Mouse (Mus musculus) adrenal gland, adult 8-10 months (tissue): ENCODE data around the gene Gm8246. TPM values are rescaled to one million over a fixed set of nuclear protein-coding genes. Genes with fewer than 3 reads are reported as not detected.
"Not testable (repeated sequence)": the region's sequence is repeated elsewhere in the genome, so short reads cannot be mapped to it uniquely, and the experiment has no call there.

Experiments used
- DNase-seq: peaks from one replicate; pipeline ENCODE4 v3.0.0; 2022
- total RNA-seq, 4 experiments: library from RNA; stranded (reverse); gene quantifications; 2 replicates each; pipeline ENCODE4 v1.2.4; 2022

Gene Gm8246
- total RNA-seq = not detected

DNA sequence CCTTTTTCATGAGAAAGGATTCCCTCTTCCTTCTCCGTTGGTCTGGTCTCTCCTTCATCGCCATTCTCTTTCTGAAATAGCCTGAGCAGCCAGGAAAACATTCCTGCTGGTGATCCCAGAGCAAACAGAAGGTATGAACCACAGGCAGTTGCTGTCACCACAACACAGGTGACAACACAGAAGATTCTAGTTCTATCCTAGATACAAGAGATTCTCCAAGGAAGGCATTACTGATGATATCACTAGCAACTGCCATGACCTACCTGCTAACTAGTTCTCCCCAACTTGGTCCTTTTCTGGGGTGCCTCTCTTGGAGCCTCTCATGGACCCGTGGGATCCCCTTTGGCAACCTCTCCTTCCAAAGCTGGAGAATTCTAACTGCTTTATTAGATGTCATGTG is at the start of gene Gm8246:
Gm8246 (minus strand) TSS at position 101 of the 400 bp plus-strand sequence.
- DNase-seq = not testable (repeated sequence)

GRCm38 (mm10) chr14:5501374-5501773 is 23.7 kb upstream of the Gm8246 start, which contains the start of gene Gm3488:
TSS of gene Gm3488 (plus strand) at chr14:5501674.
- not testable (repeated sequence) for DNase-seq

DNA sequence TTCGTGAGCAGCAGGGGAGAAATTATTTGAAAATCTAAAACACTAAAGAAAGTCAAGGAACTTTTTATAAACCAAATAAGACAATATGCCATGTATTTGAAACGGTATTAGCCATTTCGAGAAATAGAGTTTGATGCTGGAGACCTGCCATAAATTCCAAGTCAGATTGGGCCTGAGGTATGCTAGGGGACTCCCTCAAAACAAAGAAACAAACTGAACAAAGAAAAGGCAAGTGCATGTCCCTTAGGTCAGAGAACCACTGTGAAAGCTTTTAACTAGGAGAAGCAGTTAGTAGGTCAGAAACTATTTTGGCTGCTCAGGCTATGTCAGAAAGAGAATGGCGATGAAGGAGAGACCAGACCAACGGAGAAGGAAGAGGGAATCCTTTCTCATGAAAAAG is 6.3 kb upstream of the Gm8246 start, which contains the start of gene Gm3187:
Gm3187 (plus strand) TSS at position 301 of the 400 bp plus-strand sequence.
- DNase-seq = not testable (repeated sequence)

- DNase-seq = not testable (repeated sequence)
These were observed 17.2 kb downstream of the Gm8246 start for GRCm38 (mm10) chr14:5460469-5460868.

- DNase-seq = not testable (repeated sequence)
These were observed 22.3 kb downstream of the Gm8246 start, which contains the start of gene Gm3194 for GRCm38 (mm10) chr14:5455367-5455766. TSS of gene Gm3194 (minus strand) at chr14:5455467.

Other genes starting within 250 kb of the Gm8246 start
- gene Gm3526, start 217.2 kb downstream of the Gm8246 start, total RNA-seq = under 1 TPM in 1 of 4 experiments, not detected in 3; 0.28 TPM
- not detected for gene Gm3542, start 142.9 kb downstream of the Gm8246 start, total RNA-seq
- gene Gm3500, start 88.8 kb downstream of the Gm8246 start, total RNA-seq = under 1 TPM in 1 of 4 experiments, not detected in 3; 0.24 TPM
- gene Gm3194, start 22.4 kb downstream of the Gm8246 start, total RNA-seq = under 1 TPM in 2 of 4 experiments, not detected in 2; 0.21 to 0.77 TPM
- not detected for gene Gm3187, start 6.4 kb upstream of the Gm8246 start, total RNA-seq
- gene Gm3488, start 23.8 kb upstream of the Gm8246 start, total RNA-seq = under 1 TPM in 1 of 4 experiments, not detected in 3; 0.20 TPM
- not detected for gene Gm3532, start 60.7 kb upstream of the Gm8246 start, total RNA-seq
- not detected for gene Gm8265, start 155.2 kb upstream of the Gm8246 start, total RNA-seq
- not detected for gene Gm9603, start 209.6 kb upstream of the Gm8246 start, total RNA-seq